Mouse (Mus musculus) liver, embryonic 14.5 days (tissue): ENCODE data around the gene Hnmt. TPM values are rescaled to one million over a fixed set of nuclear protein-coding genes. Genes with fewer than 3 reads are reported as not detected.
"Not testable (repeated sequence)": the region's sequence is repeated elsewhere in the genome, so short reads cannot be mapped to it uniquely, and the experiment has no call there.

Source experiments
- ATAC-seq: fragments of 200-750 bp; cut with Nextera tagmentation; 2 replicates; pipeline ENCODE4 v1.8.0; 2017; ENCODE audit warnings: moderate number of reproducible peaks, mild to moderate bottlenecking, moderate library complexity; ENCODE audit not compliant: insufficient read depth
- DNase-seq, 3 experiments: peaks; one replicate each; pipeline ENCODE4 v3.0.0-alpha.2; 2012 to 2013; ENCODE audit warnings: low read depth in 3 of 3, low spot score in 3 of 3
- H3K27ac ChIP-seq: fragments of 300-500 bp; sonication (generic); 2 replicates; pipeline ENCODE4 v1.5.1; 2014; ENCODE audit warnings: moderate library complexity, mild to moderate bottlenecking, control low read depth, inconsistent platforms
- H3K27me3 ChIP-seq: fragments of 300-500 bp; sonication (generic); 2 replicates; pipeline ENCODE4 v1.6.1; 2014; ENCODE audit warnings: mild to moderate bottlenecking, low read length, moderate library complexity; ENCODE audit not compliant: control insufficient read depth, insufficient read depth
- H3K36me3 ChIP-seq: fragments of 300-500 bp; sonication (generic); replicated peaks from 2 replicates; pipeline ENCODE4 v1.6.1; 2014; ENCODE audit warnings: low read depth; ENCODE audit not compliant: control insufficient read depth, insufficient read depth
- H3K4me1 ChIP-seq, 2 experiments: fragments of 200-500 bp in 1 of 2; fragments of 300-500 bp in 1 of 2; sonication (generic) in 1 of 2; replicated peaks; 2 replicates each; pipeline ENCODE4 v1.6.1; 2012 to 2014; ENCODE audit warnings: antibody characterized with exemption in 1 of 2, inconsistent platforms in 1 of 2, low read length in 1 of 2; ENCODE audit not compliant: control insufficient read depth in 2 of 2, insufficient read depth in 2 of 2
- H3K4me2 ChIP-seq: fragments of 300-500 bp; sonication (generic); 2 replicates; pipeline ENCODE4 v1.6.1; 2014; ENCODE audit warnings: low read depth, mild to moderate bottlenecking, control low read depth, moderate library complexity
- H3K4me3 ChIP-seq, 2 experiments: fragments of 200-500 bp in 1 of 2; fragments of 300-500 bp in 1 of 2; sonication (generic) in 1 of 2; 2 replicates each; pipeline ENCODE4 v1.5.1; 2012 to 2014; ENCODE audit warnings: low read depth in 2 of 2, low read length in 2 of 2, mild to moderate bottlenecking in 2 of 2, control low read depth in 1 of 2, inconsistent platforms in 1 of 2, moderate library complexity in 1 of 2; ENCODE audit not compliant: insufficient read depth in 1 of 2
- H3K9ac ChIP-seq: fragments of 300-500 bp; sonication (generic); replicated peaks from 2 replicates; pipeline ENCODE4 v1.6.1; 2014; ENCODE audit warnings: mild to moderate bottlenecking, control low read depth, moderate library complexity
- H3K9me3 ChIP-seq: fragments of 300-500 bp; sonication (generic); 2 replicates; pipeline ENCODE4 v1.6.1; 2016; ENCODE audit warnings: low read length, mixed read lengths; ENCODE audit not compliant: control insufficient read depth
- CTCF ChIP-seq: IDR thresholded peaks from 2 replicates; pipeline ENCODE4 v1.5.1; 2016; ENCODE audit warnings: antibody characterized with exemption, low read depth, control low read depth
- EP300 ChIP-seq: IDR thresholded peaks from 2 replicates; pipeline ENCODE4 v1.6.1; 2016; ENCODE audit warnings: antibody characterized with exemption, low read depth
- WGBS: fragments of 180-500 bp; shearing (Covaris S2); extraction: QIAGEN DNeasy Blood & Tissue Kit; methylation state at CpG from one replicate; pipeline ENCODE4 v1.1.7; 2014; ENCODE audit not compliant: insufficient replicate concordance; 5-methylcytosine and 5-hydroxymethylcytosine counted together
- polyA plus RNA-seq, 2 experiments: library from polyadenylated mRNA; depleted of rRNA in 1 of 2; stranded (reverse) in 1 of 2; unstranded in 1 of 2; fragments of >200 nt; fragmentation: Nextera tagmentation in 1 of 2; extraction: Ambion mirVana in 1 of 2; gene quantifications; 2 replicates each; pipeline versions ENCODE4 v1.2.1 to v1.2.3; 2012 to 2014

Hnmt gene
- polyA plus RNA-seq, 2 experiments = 0.17 to 0.33 TPM

DNA sequence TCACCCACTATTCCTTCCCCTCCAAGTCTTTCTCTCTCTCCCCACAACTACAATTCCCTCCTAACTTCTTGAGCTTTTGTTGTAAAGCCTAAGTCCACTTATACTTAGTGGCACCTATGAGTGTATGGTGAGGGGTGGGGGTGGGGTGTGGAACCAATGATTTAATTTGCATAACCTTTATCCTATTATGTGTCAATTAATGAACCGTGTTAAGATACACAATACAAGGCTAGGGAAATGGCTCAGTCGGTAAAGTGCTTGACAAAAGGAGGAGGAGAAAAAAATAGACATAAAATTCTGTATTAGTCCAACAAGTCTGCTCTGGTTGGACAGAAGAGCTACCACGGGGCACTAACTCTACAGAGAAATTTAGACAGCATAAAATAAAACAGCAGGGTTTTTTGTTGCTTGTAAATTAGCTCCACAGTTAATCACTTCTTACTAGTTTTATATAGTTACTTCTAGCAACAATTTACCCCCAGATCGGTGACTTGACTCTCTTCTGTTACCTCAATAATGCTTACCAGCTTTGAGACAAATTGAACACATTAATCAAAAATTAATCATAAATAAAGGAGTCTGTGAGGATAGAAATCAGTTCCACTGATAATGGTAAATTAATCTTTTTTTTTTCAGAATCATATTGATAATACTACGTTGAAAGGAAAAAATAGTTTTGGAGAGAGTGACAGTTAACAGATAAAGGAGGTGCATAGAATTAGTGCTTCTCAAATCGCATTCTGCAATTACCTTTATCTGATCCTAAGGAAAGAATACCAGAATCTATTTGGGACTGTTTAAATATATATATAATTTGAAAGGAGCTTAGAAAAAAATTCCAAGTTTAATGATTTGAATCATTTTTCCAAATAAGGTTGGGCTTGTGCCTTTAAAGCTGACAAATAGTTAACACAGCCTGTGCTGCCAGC is 1.4 kb downstream of the Hnmt start:
- H3K36me3 ChIP-seq = no peaks in the 10 kb centered on the region
- H3K27ac ChIP-seq = no peak overlapping the region
- peak overlapping the region; percentile 56 for H3K4me2 ChIP-seq
- WGBS = 48% methylated on average over 6 of the region's 6 CpGs
- no peak for DNase-seq
- H3K27me3 ChIP-seq = no peaks in the 10 kb centered on the region
- no peak for TF ChIP-seq EP300
- TF ChIP-seq CTCF = no peak
- peak overlapping the region in 1 of 2 experiments; percentile 21; a peak in 2 of 4 replicates for H3K4me3 ChIP-seq
- H3K4me1 ChIP-seq = 0 out of 4 replicates have a peak, but pooled peaks cover 0 to 2% of the 10 kb centered on the region in 2 experiments
- no peaks in the 10 kb centered on the region for H3K9me3 ChIP-seq
- ATAC-seq = no peak
- no peak overlapping the region for H3K9ac ChIP-seq

DNA sequence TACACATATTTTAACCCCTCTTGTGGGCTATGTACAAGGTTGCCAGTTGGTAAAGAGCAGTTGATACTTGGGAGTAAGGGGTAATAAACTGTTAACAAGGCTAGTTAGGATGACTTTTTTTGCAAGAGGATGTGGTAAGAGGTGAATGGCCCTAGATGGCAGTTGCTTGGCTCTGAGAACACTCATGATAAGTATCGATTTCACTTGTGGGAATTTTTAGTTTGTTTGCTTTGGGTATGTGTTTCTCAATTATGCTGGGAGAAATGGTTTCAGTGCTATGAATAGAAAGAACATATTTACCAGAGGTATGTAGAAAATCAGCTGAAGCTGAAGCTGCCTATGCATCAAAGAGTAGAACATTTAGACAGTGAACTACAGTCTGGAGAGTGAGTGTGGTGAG is 6.3 kb downstream of the Hnmt start:
- Histone ChIP-seq H3K36me3 (no peaks in the 10 kb centered on the region), H3K4me1 (no peaks in the 10 kb centered on the region), H3K9me3 (no peaks in the 10 kb centered on the region), H3K4me2 (no peak overlapping the region), H3K9ac (no peak overlapping the region), H3K27me3 (no peaks in the 10 kb centered on the region), H3K27ac (no peak overlapping the region), H3K4me3 (no peak overlapping the region)
- TF ChIP-seq EP300 (no peak), CTCF (no peak)
- 65% methylated on average over 1 of the region's 1 CpGs for WGBS
- no peak for ATAC-seq
- DNase-seq = no peak

DNA sequence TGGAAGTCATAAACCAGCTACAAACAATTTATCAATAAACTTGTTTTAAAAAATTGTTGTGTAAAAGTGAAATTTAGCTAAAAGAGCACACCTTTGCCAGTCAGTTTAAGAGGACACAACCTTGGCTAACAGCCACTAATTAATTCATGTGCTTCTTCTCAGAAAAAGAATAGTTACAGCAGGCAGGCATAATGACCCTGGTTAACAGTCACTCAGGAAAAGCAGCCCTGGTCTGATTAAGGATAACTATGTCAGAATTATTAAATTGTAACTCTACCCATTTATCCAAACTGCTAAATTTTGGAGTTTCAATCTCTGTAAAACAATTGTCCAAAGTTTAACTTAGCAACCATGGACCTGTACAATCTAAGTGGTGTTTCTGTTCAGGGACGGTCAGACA is 8.7 kb downstream of the Hnmt start:
- TF ChIP-seq CTCF (no peak), EP300 (no peak)
- no peaks in the 10 kb centered on the region for H3K27me3 ChIP-seq
- ATAC-seq (no peak), DNase-seq (no peak)
- H3K4me3 ChIP-seq = no peak overlapping the region
- H3K4me1 ChIP-seq = no peaks in the 10 kb centered on the region
- no peak overlapping the region for H3K9ac ChIP-seq
- 55% methylated on average over 1 of the region's 1 CpGs for WGBS
- no peaks in the 10 kb centered on the region for H3K9me3 ChIP-seq
- H3K36me3 ChIP-seq = no peaks in the 10 kb centered on the region
- H3K27ac ChIP-seq = no peak overlapping the region
- H3K4me2 ChIP-seq = no peak overlapping the region

DNA sequence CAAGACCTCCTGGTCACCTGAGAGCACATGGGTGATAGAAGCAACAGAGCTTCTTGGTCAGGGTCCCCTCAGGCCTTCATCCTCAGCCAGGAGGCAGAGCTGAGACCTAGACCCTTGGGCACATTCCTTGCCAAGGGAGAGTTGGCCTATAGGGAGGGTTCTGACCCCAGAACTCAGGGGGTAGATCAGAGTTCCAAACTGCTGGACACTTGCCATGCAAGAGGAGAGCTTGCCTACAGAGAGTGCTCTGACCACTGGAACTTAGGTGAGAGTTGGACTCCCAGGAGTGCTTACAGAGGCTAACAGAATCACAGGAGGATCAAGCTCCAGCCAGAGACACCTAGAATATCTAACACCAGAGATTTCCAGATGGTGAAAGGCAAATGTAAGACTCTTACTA is 29.8 kb downstream of the Hnmt start:
- DNase-seq, H3K4me3 ChIP-seq, H3K27ac ChIP-seq, H3K4me2 ChIP-seq, H3K27me3 ChIP-seq, ATAC-seq, H3K9ac ChIP-seq, H3K4me1 ChIP-seq, H3K9me3 ChIP-seq, H3K36me3 ChIP-seq: not testable (repeated sequence)

DNA sequence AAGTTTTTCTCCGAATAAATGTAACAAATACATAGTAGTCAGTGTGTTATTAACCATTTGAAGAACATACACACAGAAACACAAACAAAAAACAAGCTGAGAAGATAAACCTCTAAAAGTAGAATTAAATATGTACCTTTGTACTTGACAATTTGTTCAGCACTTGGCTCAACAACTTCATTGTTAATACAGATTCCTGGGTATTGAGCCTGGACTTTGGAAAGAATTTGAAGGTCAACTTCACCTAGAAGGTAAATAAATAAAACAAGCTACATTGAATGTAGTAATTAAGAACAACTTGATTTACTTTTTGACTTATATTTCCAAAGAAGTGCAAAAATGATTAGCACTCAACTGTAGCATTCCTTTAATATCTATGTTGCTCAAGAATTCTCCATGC is 30.2 kb downstream of the Hnmt start:
- Histone ChIP-seq H3K4me2 (no peak overlapping the region), H3K4me1 (no peaks in the 10 kb centered on the region), H3K9ac (no peak overlapping the region), H3K9me3 (no peaks in the 10 kb centered on the region), H3K27ac (no peak overlapping the region), H3K4me3 (no peak overlapping the region), H3K36me3 (no peaks in the 10 kb centered on the region), H3K27me3 (no peaks in the 10 kb centered on the region)
- 55% methylated on average over 1 of the region's 1 CpGs for WGBS
- no peak for TF ChIP-seq EP300
- no peak for TF ChIP-seq CTCF
- ATAC-seq = no peak
- no peak for DNase-seq
